Mouse (Mus musculus) hindbrain, embryonic 15.5 days (tissue): ENCODE measurements around the gene Rpl18a. TPM values are rescaled to one million over a fixed set of nuclear protein-coding genes. Genes with fewer than 3 reads are reported as not detected.
"Not testable (repeated sequence)": the region's sequence is repeated elsewhere in the genome, so short reads cannot be mapped to it uniquely, and the experiment has no call there.

Experiments
- ATAC-seq: fragments of 200-750 bp; cut with Nextera tagmentation; 2 replicates; pipeline ENCODE4 v1.8.0; 2017; ENCODE audit warnings: low read depth, moderate number of reproducible peaks, moderate TSS enrichment; ENCODE audit not compliant: low FRiP score
- H3K27ac ChIP-seq: fragments of 300-500 bp; sonication (generic); replicated peaks from 2 replicates; pipeline ENCODE4 v1.5.1; 2015; ENCODE audit warnings: mild to moderate bottlenecking, inconsistent platforms
- H3K27me3 ChIP-seq: fragments of 300-500 bp; sonication (generic); 2 replicates; pipeline ENCODE4 v1.6.1; 2015; ENCODE audit warnings: control low read depth, inconsistent platforms
- H3K36me3 ChIP-seq: fragments of 300-500 bp; sonication (generic); 2 replicates; pipeline ENCODE4 v1.6.1; 2015; ENCODE audit warnings: control low read depth, inconsistent platforms
- H3K4me1 ChIP-seq: fragments of 300-500 bp; sonication (generic); replicated peaks from 2 replicates; pipeline ENCODE4 v1.6.1; 2015; ENCODE audit warnings: control low read depth, inconsistent platforms
- H3K4me2 ChIP-seq: fragments of 300-500 bp; sonication (generic); 2 replicates; pipeline ENCODE4 v1.6.1; 2015; ENCODE audit warnings: moderate library complexity, mild to moderate bottlenecking, inconsistent platforms
- H3K4me3 ChIP-seq: fragments of 300-500 bp; sonication (generic); 2 replicates; pipeline ENCODE4 v1.5.1; 2015; ENCODE audit warnings: mild to moderate bottlenecking, inconsistent platforms
- H3K9ac ChIP-seq: fragments of 300-500 bp; sonication (generic); 2 replicates; pipeline ENCODE4 v1.6.1; 2015; ENCODE audit warnings: inconsistent platforms
- H3K9me3 ChIP-seq: fragments of 300-500 bp; sonication (generic); 2 replicates; pipeline ENCODE4 v1.6.1; 2016; ENCODE audit warnings: control low read depth, inconsistent platforms
- WGBS: fragments of 180-500 bp; shearing (Covaris S2); methylation state at CpG from one replicate; pipeline ENCODE4 v1.1.7; 2015; 5-methylcytosine and 5-hydroxymethylcytosine counted together
- polyA plus RNA-seq: library from polyadenylated mRNA; unstranded; fragments of >200 nt; fragmentation: Nextera tagmentation; extraction: Ambion mirVana; gene quantifications from 2 replicates; pipeline ENCODE4 v1.2.1, GENCODE M21; 2015

Gene Rpl18a
- polyA plus RNA-seq, 1 experiment from 2014 or later, result 2,082 TPM

- no peak overlapping the region for H3K27ac ChIP-seq
- no peaks in the 10 kb centered on the region for H3K9me3 ChIP-seq
- 0 out of 2 replicates have a peak, but pooled peaks cover 7% of the 10 kb centered on the region for H3K27me3 ChIP-seq
- 77% methylated on average over 2 of the region's 2 CpGs for WGBS
- H3K36me3 ChIP-seq, result no peaks in the 10 kb centered on the region
- H3K4me2 ChIP-seq, result no peak overlapping the region
- no peak overlapping the region for H3K4me3 ChIP-seq
- no peak for ATAC-seq
- no peak overlapping the region for H3K9ac ChIP-seq
- peaks cover 15% of the 10 kb centered on the region for H3K4me1 ChIP-seq
Observed at GRCm38 (mm10) chr8:70900872-70901387, 3.7 kb upstream of the Rpl18a start.

- H3K27me3 ChIP-seq, result peaks cover 16% of the 10 kb centered on the region
- H3K9ac ChIP-seq, result no peak overlapping the region
- no peak overlapping the region for H3K4me3 ChIP-seq
- H3K9me3 ChIP-seq, result no peaks in the 10 kb centered on the region
- H3K4me2 ChIP-seq, result no peak overlapping the region
- WGBS, result 86% methylated on average over 2 of the region's 2 CpGs
- H3K27ac ChIP-seq, result no peak overlapping the region
- no peak for ATAC-seq
- H3K4me1 ChIP-seq, result peaks cover 16% of the 10 kb centered on the region
- H3K36me3 ChIP-seq, result peaks cover 16% of the 10 kb centered on the region
Observed at GRCm38 (mm10) chr8:70899226-70899625, 2.0 kb upstream of the Rpl18a start.

GRCm38 (mm10) chr8:70898661-70899198 lies 1.5 kb upstream of the Rpl18a start:
- H3K27me3 ChIP-seq, result peaks cover 18% of the 10 kb centered on the region
- H3K4me3 ChIP-seq, result no peak overlapping the region
- H3K4me1 ChIP-seq, result peaks cover 16% of the 10 kb centered on the region
- H3K9me3 ChIP-seq, result no peaks in the 10 kb centered on the region
- ATAC-seq, result no peak
- WGBS, result 72% methylated on average over 2 of the region's 2 CpGs
- peak overlapping the region; percentile 77 for H3K27ac ChIP-seq
- peak overlapping the region; percentile 86 for H3K4me2 ChIP-seq
- H3K9ac ChIP-seq, result 0 out of 2 replicates have a peak overlapping the region, but pooled peaks have one; percentile 10
- peaks cover 21% of the 10 kb centered on the region for H3K36me3 ChIP-seq

- H3K27ac ChIP-seq, result peak overlapping the region; percentile 77
- H3K9me3 ChIP-seq, result no peaks in the 10 kb centered on the region
- WGBS, result under 1% methylated on average over 20 of the region's 20 CpGs
- H3K4me2 ChIP-seq, result peak overlapping the region; percentile 86
- H3K9ac ChIP-seq, result peak overlapping the region; percentile 62
- peak overlapping the region; percentile 77 for H3K4me3 ChIP-seq
- H3K36me3 ChIP-seq, result peaks cover 27% of the 10 kb centered on the region
- peaks cover 27% of the 10 kb centered on the region for H3K27me3 ChIP-seq
- peaks cover 16% of the 10 kb centered on the region for H3K4me1 ChIP-seq
- peak; percentile 53 for ATAC-seq
Observed at GRCm38 (mm10) chr8:70897681-70898413, 635 bp upstream of the Rpl18a start.

GRCm38 (mm10) chr8:70896316-70897020 lies 744 bp downstream of the Rpl18a start:
- Histone ChIP-seq H3K4me2 (peak overlapping the region; percentile 87), H3K9me3 (no peaks in the 10 kb centered on the region), H3K27me3 (peaks cover 37% of the 10 kb centered on the region), H3K27ac (peak overlapping the region; percentile 81), H3K4me1 (peaks cover 24% of the 10 kb centered on the region), H3K4me3 (peak overlapping the region; percentile 77), H3K36me3 (peaks cover 27% of the 10 kb centered on the region), H3K9ac (peak overlapping the region; percentile 62)
- no peak for ATAC-seq
- 4% methylated on average over 25 of the region's 25 CpGs for WGBS

GRCm38 (mm10) chr8:70895571-70896259 lies 1.5 kb downstream of the Rpl18a start:
- H3K4me3 ChIP-seq, result peak overlapping the region; percentile 77
- not testable (repeated sequence) for ATAC-seq, H3K9ac ChIP-seq, H3K9me3 ChIP-seq, H3K27ac ChIP-seq
- 79% methylated on average over 24 of the region's 24 CpGs for WGBS
- peaks cover 44% of the 10 kb centered on the region for H3K27me3 ChIP-seq
- peaks cover 24% of the 10 kb centered on the region for H3K4me1 ChIP-seq
- H3K36me3 ChIP-seq, result peaks cover 27% of the 10 kb centered on the region
- H3K4me2 ChIP-seq, result peak overlapping the region; percentile 87

- peaks cover 27% of the 10 kb centered on the region for H3K36me3 ChIP-seq
- no peak overlapping the region for H3K4me3 ChIP-seq
- H3K4me2 ChIP-seq, result no peak overlapping the region
- H3K4me1 ChIP-seq, result peaks cover 24% of the 10 kb centered on the region
- H3K9me3 ChIP-seq, result no peaks in the 10 kb centered on the region
- no peak overlapping the region for H3K27ac ChIP-seq
- H3K27me3 ChIP-seq, result peaks cover 46% of the 10 kb centered on the region
- no peak for ATAC-seq
- 88% methylated on average over 8 of the region's 8 CpGs for WGBS
- no peak overlapping the region for H3K9ac ChIP-seq
Observed at GRCm38 (mm10) chr8:70894771-70895545, 2.3 kb downstream of the Rpl18a start.

GRCm38 (mm10) chr8:70894385-70894720 lies 2.9 kb downstream of the Rpl18a start:
- no peak overlapping the region for H3K27ac ChIP-seq
- WGBS, result 76% methylated on average over 2 of the region's 2 CpGs
- peaks cover 46% of the 10 kb centered on the region for H3K27me3 ChIP-seq
- H3K36me3 ChIP-seq, result peaks cover 27% of the 10 kb centered on the region
- no peaks in the 10 kb centered on the region for H3K9me3 ChIP-seq
- H3K9ac ChIP-seq, result no peak overlapping the region
- H3K4me1 ChIP-seq, result peaks cover 24% of the 10 kb centered on the region
- no peak overlapping the region for H3K4me3 ChIP-seq
- no peak overlapping the region for H3K4me2 ChIP-seq
- no peak for ATAC-seq

GRCm38 (mm10) chr8:70893656-70894384 lies 3.4 kb downstream of the Rpl18a start:
- peaks cover 46% of the 10 kb centered on the region for H3K27me3 ChIP-seq

GRCm38 (mm10) chr8:70892896-70893655 lies 4.1 kb downstream of the Rpl18a start:
- no peak for ATAC-seq
- Histone ChIP-seq H3K4me3 (peak overlapping the region; percentile 19), H3K9me3 (no peaks in the 10 kb centered on the region), H3K4me2 (peak overlapping the region; percentile 35; the same call in 1 of the 2 replicates), H3K9ac (no peak overlapping the region), H3K4me1 (peaks cover 20% of the 10 kb centered on the region), H3K36me3 (peaks cover 27% of the 10 kb centered on the region), H3K27me3 (peaks cover 46% of the 10 kb centered on the region), H3K27ac (no peak overlapping the region)
- 32% methylated on average over 20 of the region's 20 CpGs for WGBS

More at GRCm38 (mm10) chr8:70893656-70894384, 3.4 kb downstream of the Rpl18a start:
- Histone ChIP-seq H3K27ac (no peak overlapping the region), H3K36me3 (peaks cover 27% of the 10 kb centered on the region), H3K9ac (no peak overlapping the region), H3K4me3 (no peak overlapping the region), H3K9me3 (no peaks in the 10 kb centered on the region), H3K4me2 (no peak overlapping the region), H3K4me1 (peaks cover 24% of the 10 kb centered on the region)
- no peak for ATAC-seq
- WGBS, result 32% methylated on average over 12 of the region's 12 CpGs
